Mouse (Mus musculus) urinary bladder, postnatal 4 days (tissue): ENCODE measurements around the gene Stum.

ENCODE experiments used
- DNase-seq, 2 experiments: peaks; one replicate each; pipeline ENCODE4 v3.0.0; 2021 to 2022; ENCODE audit warnings: low spot score in 2 of 2

Stum gene

DNA sequence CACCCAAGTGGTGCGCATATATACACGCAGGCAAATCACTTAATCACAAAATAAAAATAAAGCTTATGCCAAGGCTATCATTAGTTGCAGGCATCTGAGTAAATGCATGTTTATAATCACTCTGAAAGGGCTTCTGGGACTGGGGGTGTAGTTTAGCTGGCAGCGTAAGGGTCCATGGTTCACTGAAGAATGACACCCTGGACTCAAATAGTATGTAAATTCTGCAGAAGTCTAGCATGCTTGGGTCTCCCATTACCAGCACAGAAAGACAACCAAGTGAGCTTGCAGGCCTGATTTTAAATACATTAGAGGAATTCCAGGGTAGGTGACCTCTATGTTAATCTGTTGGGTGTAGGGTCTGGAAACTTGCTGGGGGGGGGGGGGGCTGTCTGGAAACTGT, 16.5 kb upstream of the Stum start:
- DNase-seq = no peak

DNA sequence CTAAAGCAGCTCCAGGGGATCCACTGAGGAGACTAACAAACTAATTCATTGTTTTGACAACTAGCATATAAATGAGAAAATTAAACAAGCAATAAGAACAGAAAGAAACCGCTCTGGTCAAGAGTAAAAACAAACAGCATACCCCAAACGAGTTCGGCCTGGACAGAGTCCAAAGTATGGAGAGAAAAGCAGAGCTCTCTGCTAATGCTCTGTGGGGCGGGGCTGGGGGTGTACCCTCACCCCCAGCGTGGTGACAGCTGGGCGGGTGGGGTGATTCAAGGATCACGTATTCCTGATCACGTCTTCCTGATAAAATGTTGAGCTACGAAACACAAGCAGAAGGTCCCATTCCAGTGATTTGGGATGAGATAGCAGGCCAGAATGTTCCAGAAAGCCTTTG, 9.5 kb upstream of the Stum start:
- DNase-seq = no peak

DNA sequence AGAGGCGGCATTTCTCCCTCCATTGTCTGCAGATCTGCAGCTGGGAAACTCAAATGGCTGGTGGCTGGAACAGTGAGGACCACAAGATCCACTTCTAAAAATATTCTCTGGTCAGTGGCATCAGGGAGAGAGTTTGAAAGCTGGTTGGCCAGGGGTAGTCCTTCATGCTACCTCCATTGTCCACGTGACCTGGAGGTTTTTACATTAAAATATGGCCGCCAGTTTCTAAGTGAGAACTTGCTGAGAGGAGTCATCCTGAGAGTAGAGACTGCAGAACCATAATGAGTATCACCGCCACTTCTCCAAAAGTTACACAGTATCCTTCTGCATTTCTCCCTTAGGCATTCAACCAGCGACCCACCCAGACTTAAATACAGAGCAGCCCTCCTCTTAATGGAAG, 2.0 kb upstream of the Stum start:
- DNase-seq = no peak

- no peak for DNase-seq
Observed at GRCm38 (mm10) chr1:180482840-180483398, 385 bp downstream of the Stum start.

GRCm38 (mm10) chr1:180481956-180482355, 1.3 kb downstream of the Stum start:
- no peak for DNase-seq

- DNase-seq = no peak
Observed at GRCm38 (mm10) chr1:180481331-180481730, 2.0 kb downstream of the Stum start.

GRCm38 (mm10) chr1:180480325-180480724, 3.0 kb downstream of the Stum start:
- DNase-seq = no peak

DNA sequence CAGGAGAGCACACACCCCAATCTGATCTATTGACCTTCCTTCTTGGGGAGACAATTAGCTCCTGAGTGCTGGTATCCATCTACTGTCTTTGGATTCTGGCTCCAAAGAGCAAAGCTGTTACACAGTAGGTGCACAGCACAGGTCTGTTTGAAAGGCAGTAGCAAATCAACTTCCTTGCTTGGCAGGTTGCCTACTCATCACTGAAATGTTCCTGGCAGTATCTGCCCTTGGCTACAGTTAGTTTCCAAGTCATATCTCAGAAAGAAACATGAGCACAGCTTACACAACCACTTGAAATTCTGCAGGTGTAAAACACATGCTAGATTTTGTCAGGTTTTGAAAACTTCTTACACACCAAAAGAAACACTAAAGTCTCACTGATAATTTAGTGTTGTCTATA, 9.7 kb downstream of the Stum start:
- DNase-seq = no peak

- DNase-seq = no peak
Observed at GRCm38 (mm10) chr1:180468004-180468403, 15.3 kb downstream of the Stum start.

DNA sequence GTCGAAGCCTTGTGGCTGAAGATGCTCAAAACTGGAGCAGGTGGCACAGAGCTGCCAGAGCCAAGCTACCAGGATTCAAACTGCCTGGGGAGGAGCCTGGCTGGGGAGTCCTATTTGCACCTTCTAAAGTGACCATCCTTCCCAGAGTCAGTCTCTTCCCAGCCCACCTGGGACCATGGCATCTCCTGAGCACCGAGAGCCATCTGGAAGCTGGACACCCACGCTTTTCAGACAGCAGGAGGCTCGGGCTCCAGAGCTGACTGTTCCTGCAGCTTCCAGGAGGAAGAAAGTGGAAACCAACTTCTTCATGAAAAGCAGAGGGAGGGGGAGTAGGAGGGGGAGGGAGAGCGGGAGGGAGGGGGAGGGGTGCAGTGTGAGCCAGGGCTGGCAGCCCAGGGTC, 17.7 kb downstream of the Stum start:
- no peak for DNase-seq

- DNase-seq = no peak
Observed at GRCm38 (mm10) chr1:180464357-180464756, 18.9 kb downstream of the Stum start.

GRCm38 (mm10) chr1:180462983-180463475, 20.3 kb downstream of the Stum start:
- DNase-seq = no peak

DNA sequence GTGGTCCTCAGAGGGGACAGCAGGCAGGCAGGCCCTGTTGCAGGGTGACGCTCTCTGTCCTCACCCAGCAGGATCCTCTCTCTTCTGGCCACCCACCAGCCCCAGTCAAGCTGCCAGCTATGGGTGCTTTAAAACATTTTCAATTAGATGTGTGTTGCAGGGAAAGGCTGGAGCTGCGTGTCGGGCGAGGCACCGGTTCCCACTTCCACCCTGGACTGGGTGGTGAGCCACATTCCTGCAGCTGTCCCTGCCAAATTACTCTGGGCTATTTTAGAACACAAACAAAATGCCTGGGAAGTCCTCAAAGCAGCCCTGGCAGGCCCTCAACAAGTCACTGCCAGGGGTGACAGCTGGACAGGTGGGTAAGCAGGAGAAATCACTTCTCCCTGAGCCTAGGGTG, 20.9 kb downstream of the Stum start:
- DNase-seq = no peak

DNA sequence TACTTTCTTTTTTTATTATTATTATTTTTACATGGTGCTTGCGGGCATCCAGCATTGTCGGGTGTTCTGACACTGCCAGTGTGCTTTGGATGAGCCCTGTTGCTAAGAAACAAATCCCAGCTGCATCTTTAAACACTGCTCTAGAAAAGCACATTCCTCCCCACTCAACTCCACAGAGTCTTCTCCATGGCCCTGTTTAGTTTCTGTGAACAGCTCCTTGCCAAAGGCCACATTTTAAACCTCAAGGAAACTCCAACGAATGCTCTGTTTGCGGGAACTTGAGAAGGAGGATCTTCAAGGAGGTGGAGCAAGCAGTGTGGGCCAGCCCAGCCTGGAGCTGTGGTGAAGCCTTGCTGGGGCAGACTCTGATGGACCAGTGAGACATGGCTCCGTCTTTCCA, 22.6 kb downstream of the Stum start:
- DNase-seq = no peak

GRCm38 (mm10) chr1:180458680-180459079, 24.6 kb downstream of the Stum start:
- DNase-seq = no peak

- DNase-seq = no peak
Observed at GRCm38 (mm10) chr1:180458274-180458673, 25.0 kb downstream of the Stum start.

- no peak for DNase-seq
Observed at GRCm38 (mm10) chr1:180449641-180450040, 33.7 kb downstream of the Stum start.

DNA sequence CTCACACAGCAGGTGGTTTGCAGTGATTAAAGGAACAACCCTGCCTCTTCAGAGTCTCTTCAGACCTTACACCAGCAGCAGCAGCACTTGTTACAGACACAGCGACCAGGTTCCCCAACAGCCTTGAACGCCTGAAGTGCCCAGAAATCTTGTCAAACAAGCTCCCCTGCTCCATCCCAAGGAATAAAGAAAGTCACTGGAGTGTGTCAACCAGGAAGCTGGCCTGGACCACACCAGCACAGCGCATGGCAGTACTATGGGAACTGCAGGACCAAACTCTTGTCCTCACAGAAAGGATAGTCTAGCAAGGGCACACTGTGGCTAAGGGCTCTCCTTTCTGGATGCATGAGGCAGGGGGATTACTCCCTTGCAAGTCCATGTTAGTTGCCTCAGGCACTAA, 38.9 kb downstream of the Stum start:
- DNase-seq = no peak

GRCm38 (mm10) chr1:180439496-180439895, 43.8 kb downstream of the Stum start:
- DNase-seq = no peak

GRCm38 (mm10) chr1:180434925-180435324, 48.4 kb downstream of the Stum start:
- no peak for DNase-seq

DNA sequence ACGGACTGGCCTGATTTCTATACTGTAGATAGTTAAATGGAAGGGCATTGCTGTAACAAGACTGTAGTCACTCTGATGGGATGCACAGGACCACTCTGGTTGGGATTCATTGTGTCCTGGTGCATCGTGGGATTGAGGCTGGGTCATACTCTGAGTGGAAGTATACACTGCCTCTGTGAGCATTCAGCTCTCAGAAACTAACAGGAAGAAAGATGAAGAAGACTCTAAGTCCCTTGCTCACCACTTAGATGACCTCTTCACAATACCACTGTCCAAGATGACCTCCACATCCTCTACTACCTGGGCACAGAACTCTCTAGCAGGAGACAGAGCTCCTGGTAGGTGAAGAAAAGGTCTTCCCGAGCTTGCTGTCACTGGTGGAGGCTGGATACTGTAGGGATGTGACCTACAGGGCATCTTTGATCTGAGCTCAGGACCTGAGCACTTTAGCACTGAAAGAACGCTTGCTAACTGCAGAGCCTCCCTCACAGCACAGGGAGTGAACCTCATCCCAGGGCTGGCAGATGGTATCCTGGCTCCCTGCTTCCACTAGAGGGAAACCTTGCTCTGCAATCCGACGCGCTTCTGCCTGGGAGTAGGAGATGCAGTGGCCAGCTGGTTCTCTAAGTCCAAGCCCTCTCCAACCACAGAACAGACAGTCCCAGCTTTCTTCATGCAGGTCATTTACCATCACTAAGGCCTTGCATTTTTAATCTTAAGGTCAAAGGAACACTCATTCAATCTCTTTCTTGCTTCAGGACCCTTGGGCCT, 49.3 kb downstream of the Stum start:
- DNase-seq = peak in 1 of 2 experiments; percentile 43

DNA sequence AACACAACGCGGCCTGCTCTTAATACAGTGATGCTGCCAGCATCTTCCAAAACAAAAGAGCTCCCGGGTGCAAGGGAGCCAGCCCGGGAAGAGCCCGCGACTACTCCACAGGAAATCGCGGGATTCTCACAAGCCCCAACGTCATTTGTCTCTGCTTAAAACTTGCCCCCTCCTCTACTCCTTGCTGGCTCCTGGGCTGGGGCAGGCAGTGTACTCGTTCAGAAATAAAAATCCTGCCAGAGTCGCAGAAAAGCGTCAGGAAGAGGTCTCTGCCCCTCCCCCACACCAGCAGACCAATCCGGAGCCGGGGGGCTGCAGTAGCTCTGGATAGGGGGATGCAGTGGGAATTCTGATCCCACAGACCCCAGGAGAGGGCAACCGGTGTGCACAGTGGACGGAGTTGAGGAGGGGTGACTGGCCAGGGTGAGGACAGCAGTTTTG, 50.2 kb downstream of the Stum start:
- DNase-seq = no peak

- DNase-seq = no peak
Observed at GRCm38 (mm10) chr1:180431833-180432232, 51.5 kb downstream of the Stum start.
